Mouse (Mus musculus) lung, adult 18-20 months (tissue): ENCODE measurements around the gene Gm5447.
A peak's percentile ranks its signal among the peaks of the same experiment; 100 is the strongest.

Experiments used
- DNase-seq, 2 experiments: peaks; one replicate each; pipeline ENCODE4 v3.0.0; 2022; ENCODE audit warnings: mixed read lengths in 2 of 2

The Gm5447 gene

GRCm38 (mm10) chr13:30986934-30987455 lies 13.0 kb downstream of the Gm5447 start:
- DNase-seq = peak in 1 of 2 experiments; percentile 12

DNA sequence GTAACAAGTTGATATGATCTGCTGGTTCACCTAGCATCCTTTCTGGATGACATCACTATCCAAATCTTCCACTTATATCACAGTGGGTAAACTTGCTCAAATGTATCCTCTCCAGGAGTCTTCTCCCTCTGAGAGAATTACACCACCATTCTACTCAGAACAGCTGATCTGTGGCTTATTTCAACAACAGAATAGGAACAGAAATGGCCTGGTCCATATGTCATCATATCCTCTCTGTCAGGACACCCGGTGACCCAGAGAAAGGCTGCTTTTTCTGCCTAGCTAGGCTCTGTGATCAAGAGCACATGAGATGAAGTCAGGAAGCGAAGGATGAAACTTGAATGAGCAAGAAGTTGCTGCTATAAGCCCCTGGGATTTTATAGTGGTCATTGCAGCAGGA lies 13.7 kb downstream of the Gm5447 start:
- no peak for DNase-seq

- no peak for DNase-seq
These were observed 15.7 kb downstream of the Gm5447 start for GRCm38 (mm10) chr13:30989710-30990109.

DNA sequence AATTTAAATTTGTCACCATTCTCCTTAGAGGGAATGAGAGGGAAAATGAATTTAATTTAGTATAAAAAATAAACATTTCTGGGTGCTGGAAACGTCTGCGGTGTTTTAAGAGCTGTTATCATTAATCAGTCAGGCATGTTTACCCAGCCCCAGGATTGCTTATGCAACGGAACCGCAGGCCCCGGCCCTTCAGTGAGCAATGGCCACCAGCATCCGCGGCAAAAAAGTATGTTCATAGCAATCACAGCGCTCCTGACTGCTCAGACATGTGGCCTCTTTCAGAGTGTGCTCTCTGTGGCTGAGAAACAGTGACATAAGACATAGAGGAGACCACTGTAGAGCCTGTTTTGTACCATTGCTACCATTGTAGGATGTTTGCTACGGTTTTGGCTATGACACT lies 16.2 kb downstream of the Gm5447 start:
- DNase-seq = peak; percentile 28 to 35

GRCm38 (mm10) chr13:30993819-30994218 lies 19.8 kb downstream of the Gm5447 start:
- peak; percentile 45 to 59 for DNase-seq

GRCm38 (mm10) chr13:30994249-30994858 lies 20.4 kb downstream of the Gm5447 start:
- no peak for DNase-seq

GRCm38 (mm10) chr13:30997526-30998253 lies 23.7 kb downstream of the Gm5447 start:
- DNase-seq = no peak

DNA sequence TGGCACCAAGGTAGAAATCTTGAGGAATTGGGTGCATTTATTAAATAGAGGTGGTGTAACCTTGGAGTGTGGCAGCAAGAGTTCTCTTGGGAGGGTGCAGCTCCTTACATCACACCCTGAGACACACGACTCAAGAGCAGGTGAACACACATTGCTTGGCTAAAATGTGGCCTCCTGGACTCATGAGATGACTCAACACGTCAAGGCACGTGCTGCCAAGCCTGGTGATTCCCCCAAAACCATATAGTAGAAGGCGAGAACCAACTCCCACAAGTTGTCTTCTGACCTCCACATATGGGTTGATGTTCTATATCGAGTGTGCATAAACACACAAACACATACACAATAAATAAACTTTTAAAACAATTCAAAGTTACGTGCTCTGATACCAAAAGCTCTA lies 25.8 kb downstream of the Gm5447 start:
- no peak for DNase-seq

- no peak for DNase-seq
These were observed 30.5 kb downstream of the Gm5447 start for GRCm38 (mm10) chr13:31004458-31004857.

DNA sequence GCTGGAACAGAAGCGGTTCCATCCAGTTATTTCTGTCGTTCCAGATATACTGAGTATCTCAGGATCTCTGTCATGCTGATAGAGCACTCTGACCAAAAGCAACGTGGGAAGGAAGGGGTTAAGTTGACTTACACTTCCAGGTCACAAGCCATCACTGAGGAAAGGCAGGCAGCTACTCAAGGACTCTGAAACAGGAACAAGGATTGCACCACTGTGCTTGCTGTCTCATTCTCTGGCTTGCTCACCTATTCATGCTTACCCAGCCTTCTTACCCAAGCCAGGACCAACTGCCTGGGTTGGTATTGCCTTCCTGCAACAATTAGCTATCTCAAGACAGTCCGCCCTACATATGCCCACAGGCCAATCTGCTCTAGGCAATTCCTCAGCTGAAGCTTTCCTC lies 31.0 kb downstream of the Gm5447 start:
- no peak for DNase-seq

DNA sequence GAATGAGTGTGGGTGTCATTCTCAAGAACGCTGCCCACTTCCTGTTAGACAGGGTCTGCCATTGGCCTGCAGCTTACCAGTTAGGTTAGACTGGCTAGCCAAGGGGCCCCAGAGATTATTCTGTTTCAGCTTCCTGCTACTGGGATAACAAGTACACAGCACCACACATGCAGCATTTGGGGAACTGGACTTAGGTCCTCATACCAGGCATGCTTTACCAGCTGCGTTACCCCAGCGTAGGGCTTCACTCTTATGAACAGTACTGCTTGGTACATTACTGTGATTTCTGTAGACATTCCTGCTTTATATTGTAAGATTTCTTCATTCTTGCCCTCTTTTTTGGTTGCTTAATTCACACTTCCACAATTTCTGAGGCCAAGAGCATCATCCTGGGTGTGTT lies 43.5 kb downstream of the Gm5447 start:
- no peak for DNase-seq

- peak in 1 of 2 experiments; percentile 17 for DNase-seq
These were observed 47.5 kb downstream of the Gm5447 start for GRCm38 (mm10) chr13:31021514-31021913.

- peak in 1 of 2 experiments; percentile 17 for DNase-seq
These were observed 47.9 kb downstream of the Gm5447 start for GRCm38 (mm10) chr13:31021927-31022326.

- DNase-seq = no peak
These were observed 49.7 kb downstream of the Gm5447 start for GRCm38 (mm10) chr13:31023664-31024063.
